In genomic region chrX:105391680-105392462, GRCm38 (mm10) we compare ENCODE assay signal across 8 mouse cellular contexts.
A peak's percentile ranks its signal among the peaks of the same experiment; 100 is the strongest.
DNase-seq lines count a peak whose midpoint lies in the region; ATAC-seq lines count a peak whose summit lies in the region.

No protein-coding gene starts in this region.

- peak overlapping the region; percentile 90 for H3K27ac ChIP-seq in hindbrain, embryonic 12.5 days
- peak overlapping the region; percentile 76 for H3K27ac ChIP-seq in limb, embryonic 10.5 days

- 17% methylated on average over 8 of the region's 8 CpGs for WGBS in hindbrain, embryonic 12.5 days
- WGBS in limb, embryonic 10.5 days: 22% methylated on average over 8 of the region's 8 CpGs

- H3K36me3 ChIP-seq in hindbrain, embryonic 12.5 days: 0 out of 2 replicates have a peak, but pooled peaks cover 1% of the 10 kb centered on the region
- no peaks in the 10 kb centered on the region for H3K36me3 ChIP-seq in limb, embryonic 10.5 days

- DNase-seq in R1 (ENCODE audit: low read depth, low spot score): peak; percentile 1
- peak; percentile 83 for DNase-seq in embryo, embryonic 10 days (ENCODE audit: low spot score)
- DNase-seq in limb, embryonic 10.5 days (ENCODE audit: low spot score): peak; percentile 50
- peak; percentile 64 for DNase-seq in right cerebral cortex, postnatal 25 days
- no peak for DNase-seq in spleen, postnatal 10 days (ENCODE audit: low spot score in 2 of 2)
- DNase-seq in gastrocnemius, postnatal 36 days: no peak
- no peak for DNase-seq in heart, postnatal 14 days

- H3K4me2 ChIP-seq in hindbrain, embryonic 12.5 days (replicated peaks): peak overlapping the region; percentile 51

- H3K4me3 ChIP-seq in hindbrain, embryonic 12.5 days: peak overlapping the region; percentile 35
- peak overlapping the region; percentile 33 for H3K4me3 ChIP-seq in limb, embryonic 10.5 days

- ATAC-seq in hindbrain, embryonic 12.5 days (ENCODE audit: low FRiP score): peak; percentile 97

- peaks cover 36% of the 10 kb centered on the region for H3K27me3 ChIP-seq in hindbrain, embryonic 12.5 days
- H3K27me3 ChIP-seq in limb, embryonic 10.5 days (ENCODE audit: low read depth, poor library complexity, severe bottlenecking): peaks cover 93% of the 10 kb centered on the region

- no peaks in the 10 kb centered on the region for H3K9me3 ChIP-seq in hindbrain, embryonic 12.5 days (replicated peaks)
- H3K9me3 ChIP-seq in limb, embryonic 10.5 days (replicated peaks): no peaks in the 10 kb centered on the region

- H3K4me1 ChIP-seq in hindbrain, embryonic 12.5 days: no peaks in the 10 kb centered on the region
- 0 out of 2 replicates have a peak, but pooled peaks cover 3% of the 10 kb centered on the region for H3K4me1 ChIP-seq in limb, embryonic 10.5 days

- intact Hi-C loops in gastrocnemius, postnatal 36 days (cut with DNase I): no loop called here
- intact Hi-C loops in heart, postnatal 14 days (cut with DNase I): no loop called here

- H3K9ac ChIP-seq in hindbrain, embryonic 12.5 days: no peak overlapping the region; the same call in 1 of the 2 replicates

Comparison
In these comparisons a context has a peak if more than half of its experiments do, and no peak if none do; other contexts are left out.
1. DNase-seq: peak in R1 (single experiment), embryo, embryonic 10 days (single experiment), limb, embryonic 10.5 days (single experiment) and right cerebral cortex, postnatal 25 days (single experiment); none in spleen, postnatal 10 days (0 of 2), gastrocnemius, postnatal 36 days (0 of 2) and heart, postnatal 14 days (0 of 2).